Mouse (Mus musculus) cerebellum, postnatal 10 days (tissue): Measurements from ENCODE around the gene Ddx4.
"Not testable (repeated sequence)": the region's sequence is repeated elsewhere in the genome, so short reads cannot be mapped to it uniquely, and the experiment has no call there.

ENCODE experiments used
- DNase-seq, 2 experiments: peaks; one replicate each; pipeline ENCODE4 v3.0.0; 2021; ENCODE audit warnings: mixed read lengths in 2 of 2

Gene Ddx4

GRCm38 (mm10) chr13:112635174-112635837 lies 17.0 kb downstream of the Ddx4 start:
- DNase-seq, result no peak

GRCm38 (mm10) chr13:112625566-112625965 lies 26.7 kb downstream of the Ddx4 start:
- DNase-seq, result no peak

- DNase-seq, result no peak
Measured at GRCm38 (mm10) chr13:112624622-112625021, 27.7 kb downstream of the Ddx4 start.

GRCm38 (mm10) chr13:112623656-112624055 lies 28.6 kb downstream of the Ddx4 start:
- DNase-seq, result peak; percentile 36 to 67

- peak in 1 of 2 experiments; percentile 2 for DNase-seq
Measured at GRCm38 (mm10) chr13:112621592-112621991, 30.7 kb downstream of the Ddx4 start.

GRCm38 (mm10) chr13:112608606-112609005 lies 43.7 kb downstream of the Ddx4 start:
- no peak for DNase-seq

- DNase-seq, result no peak
Measured at GRCm38 (mm10) chr13:112604411-112604810, 47.9 kb downstream of the Ddx4 start.

- no peak for DNase-seq
Measured at GRCm38 (mm10) chr13:112603839-112604238, 48.4 kb downstream of the Ddx4 start.

GRCm38 (mm10) chr13:112602607-112603006 lies 49.7 kb downstream of the Ddx4 start:
- DNase-seq, result no peak

- DNase-seq, result not testable (repeated sequence)
Measured at GRCm38 (mm10) chr13:112594260-112594659, 58.0 kb downstream of the Ddx4 start, which contains the start of gene Il31ra. Il31ra (minus strand) TSS chr13:112594360.

GRCm38 (mm10) chr13:112590254-112590653 lies 62.0 kb downstream of the Ddx4 start:
- DNase-seq, result no peak

- no peak for DNase-seq
Measured at GRCm38 (mm10) chr13:112589625-112590024, 62.6 kb downstream of the Ddx4 start.

- no peak for DNase-seq
Measured at GRCm38 (mm10) chr13:112584556-112585237, 67.6 kb downstream of the Ddx4 start.

GRCm38 (mm10) chr13:112582291-112582690 lies 70.0 kb downstream of the Ddx4 start:
- peak; percentile 9 to 10 for DNase-seq

- DNase-seq, result peak; percentile 7 to 11
Measured at GRCm38 (mm10) chr13:112581796-112582195, 70.5 kb downstream of the Ddx4 start.

- DNase-seq, result no peak
Measured at GRCm38 (mm10) chr13:112580590-112581320, 71.5 kb downstream of the Ddx4 start.

- peak; percentile 98 to 99 for DNase-seq
Measured at GRCm38 (mm10) chr13:112578041-112578440, 74.2 kb downstream of the Ddx4 start.

- no peak for DNase-seq
Measured at GRCm38 (mm10) chr13:112573800-112574199, 78.5 kb downstream of the Ddx4 start.

GRCm38 (mm10) chr13:112570768-112571167 lies 81.5 kb downstream of the Ddx4 start:
- no peak for DNase-seq

- no peak for DNase-seq
Measured at GRCm38 (mm10) chr13:112569606-112570005, 82.7 kb downstream of the Ddx4 start.

- DNase-seq, result no peak
Measured at GRCm38 (mm10) chr13:112560554-112561138, 91.6 kb downstream of the Ddx4 start.

GRCm38 (mm10) chr13:112556501-112556900 lies 95.8 kb downstream of the Ddx4 start:
- no peak for DNase-seq

GRCm38 (mm10) chr13:112553304-112553703 lies 99.0 kb downstream of the Ddx4 start:
- no peak for DNase-seq
